ENCODE assay signal across 21 mouse cellular contexts in the genomic region with DNA sequence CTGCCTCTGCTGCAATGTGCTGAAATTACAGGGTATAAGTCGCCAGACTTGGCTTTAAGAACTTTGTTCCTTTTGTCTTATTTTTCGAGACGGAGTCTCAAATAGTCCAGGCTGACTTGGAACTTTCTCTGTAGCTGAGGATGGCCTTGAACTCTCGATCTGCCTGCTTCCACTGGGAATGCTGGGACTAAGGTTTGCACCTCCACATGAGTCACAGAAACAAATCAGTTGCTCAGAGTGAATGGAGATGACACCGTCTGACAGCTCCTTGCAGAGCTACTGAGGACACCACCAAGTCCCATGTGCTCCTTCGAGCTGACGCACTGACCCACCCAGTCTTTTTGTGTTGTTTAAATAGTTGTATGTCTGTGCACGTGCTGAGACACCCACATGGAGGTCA. TPM values are rescaled to one million over a fixed set of nuclear protein-coding genes. Genes with fewer than 3 reads are reported as not detected.
DNase-seq lines count a peak whose midpoint lies in the region; ATAC-seq and TF ChIP-seq lines count a peak whose summit lies in the region.
"Had no signal": no experiment of that assay in that cellular context is flagged by ENCODE, and none has a peak within 500 bp of the region (broad histone marks: within the 10 kb centered on the region; RNA-seq: fewer than 3 reads in every experiment).

No protein-coding gene starts in this region.

- TF ChIP-seq CTCF in MEL (IDR thresholded peaks at IDR 0.05 in 2 of 3, conservative IDR thresholded peaks at IDR 0.05 in 1 of 3; ENCODE audit: control insufficient read depth in 1 of 3, insufficient read depth in 1 of 3, low read depth in 2 of 3, low read length in 3 of 3, poor library complexity in 1 of 3, severe bottlenecking in 1 of 3), result no peak

- DNase-seq in adrenal gland, adult (ENCODE audit: inconsistent age in 2 of 2, low spot score in 1 of 2), result peak; percentile 56 to 77
- DNase-seq in adrenal gland, postnatal 14 days, result no peak
- no peak for DNase-seq in heart, adult 11 months
- no peak for DNase-seq in MEL (ENCODE audit: low read depth, low spot score)
- peak; percentile 26 for DNase-seq in yolk sac, embryonic 10.5 days (ENCODE audit: low spot score)
- DNase-seq in thymus, adult 18-20 months, result no peak
- DNase-seq: B cell, adult 2 months; cerebellum, adult 11-12 months; gastrocnemius, postnatal 10 days; heart, adult 2 months; heart, postnatal 36 days; kidney, adult 18-20 months had no signal

- peaks cover 13% of the 10 kb centered on the region for H3K79me2 ChIP-seq in MEL (ENCODE audit: control insufficient read depth, insufficient read depth, low read length, poor library complexity)

- H3K4me2 ChIP-seq in heart, embryonic 13.5 days, result no peak overlapping the region
- H3K4me2 ChIP-seq: embryonic facial prominence, embryonic 12.5 days; forebrain, embryonic 12.5 days; heart, embryonic 12.5 days; hindbrain, embryonic 12.5 days; intestine, embryonic 15.5 days had no signal

- H3K9me3 ChIP-seq in heart, embryonic 13.5 days, result no peaks in the 10 kb centered on the region
- no peaks in the 10 kb centered on the region for H3K9me3 ChIP-seq in MEL (replicated peaks; ENCODE audit: insufficient read depth, low read length)
- H3K9me3 ChIP-seq: embryonic facial prominence, embryonic 12.5 days; forebrain, embryonic 12.5 days; G1E; heart, embryonic 12.5 days; hindbrain, embryonic 12.5 days; intestine, embryonic 15.5 days had no signal

- ATAC-seq in heart, embryonic 13.5 days (ENCODE audit: extremely low read depth, insufficient number of reproducible peaks, low FRiP score, low TSS enrichment), result no peak
- ATAC-seq: CD4-positive, CD25-positive, alpha-beta regulatory T cell, adult 4 months; forebrain, embryonic 16.5 days; intestine, embryonic 15.5 days had no signal

- H3K27me3 ChIP-seq in heart, embryonic 13.5 days (replicated peaks), result no peaks in the 10 kb centered on the region
- H3K27me3 ChIP-seq in MEL (ENCODE audit: control insufficient read depth in 1 of 2, insufficient read depth in 2 of 2, low read length in 2 of 2), result no peaks in the 10 kb centered on the region
- H3K27me3 ChIP-seq: embryonic facial prominence, embryonic 12.5 days; forebrain, embryonic 12.5 days; heart, embryonic 12.5 days; hindbrain, embryonic 12.5 days; intestine, embryonic 15.5 days had no signal

- WGBS in heart, embryonic 13.5 days, result 81% methylated on average over 8 of the region's 8 CpGs

- H3K9ac ChIP-seq in heart, embryonic 13.5 days, result no peak overlapping the region
- H3K9ac ChIP-seq in MEL (ENCODE audit: control insufficient read depth, low read depth, low read length, poor library complexity, severe bottlenecking), result no peak overlapping the region
- H3K9ac ChIP-seq: embryonic facial prominence, embryonic 12.5 days; forebrain, embryonic 12.5 days; heart, embryonic 12.5 days; hindbrain, embryonic 12.5 days; intestine, embryonic 15.5 days had no signal

- no peak for TF ChIP-seq EP300 in MEL (IDR thresholded peaks at IDR 0.05; ENCODE audit: low read depth in 1 of 2, low read length in 2 of 2)

- TF ChIP-seq RAD21 in MEL (IDR thresholded peaks at IDR 0.05; ENCODE audit: low read depth, low read length), result no peak

- H3K27ac ChIP-seq in heart, embryonic 13.5 days (replicated peaks), result peak overlapping the region; percentile 59
- H3K27ac ChIP-seq in MEL (ENCODE audit: control insufficient read depth, low read depth, low read length), result peak overlapping the region; percentile 6; the same call in 1 of the 2 replicates
- H3K27ac ChIP-seq: embryonic facial prominence, embryonic 12.5 days; forebrain, embryonic 12.5 days; heart, adult 2 months; hindbrain, embryonic 12.5 days had no signal

- no peak for TF ChIP-seq POLR2A in MEL (IDR thresholded peaks at IDR 0.05; ENCODE audit: control insufficient read depth in 1 of 2, insufficient read depth in 1 of 2, low read depth in 1 of 2, low read length in 2 of 2, poor library complexity in 1 of 2)

- H3K36me3 ChIP-seq in heart, embryonic 13.5 days, result peaks cover 40% of the 10 kb centered on the region
- peaks cover 0 to 14% of the 10 kb centered on the region in 2 experiments; a peak in 2 of 4 replicates for H3K36me3 ChIP-seq in MEL (ENCODE audit: control insufficient read depth in 1 of 2, insufficient read depth in 2 of 2, low read length in 2 of 2)

- no peak overlapping the region for H3K4me3 ChIP-seq in heart, embryonic 13.5 days
- H3K4me3 ChIP-seq in MEL (ENCODE audit: control insufficient read depth in 1 of 2, insufficient read depth in 1 of 2, low read depth in 2 of 2, low read length in 2 of 2), result no peak overlapping the region
- H3K4me3 ChIP-seq: embryonic facial prominence, embryonic 12.5 days; forebrain, embryonic 12.5 days; heart, adult 2 months; heart, embryonic 12.5 days; hindbrain, embryonic 12.5 days; intestine, embryonic 15.5 days had no signal

- H3K4me1 ChIP-seq in heart, embryonic 13.5 days, result peaks cover 24% of the 10 kb centered on the region
- peaks cover 3 to 18% of the 10 kb centered on the region in 2 experiments for H3K4me1 ChIP-seq in MEL (ENCODE audit: control insufficient read depth in 1 of 2, insufficient read depth in 2 of 2, low read length in 2 of 2)
- H3K4me1 ChIP-seq: embryonic facial prominence, embryonic 12.5 days; hindbrain, embryonic 12.5 days had no signal

TF ChIP-seq in MEL, 35 proteins besides CTCF, POLR2A, EP300 and RAD21:
- TF ChIP-seq MYC (IDR thresholded peaks at IDR 0.05; ENCODE audit: low read depth, low read length) (no peak), ZKSCAN1 (IDR thresholded peaks at IDR 0.05; ENCODE audit: low read depth, low read length) (no peak), CHD2 (IDR thresholded peaks at IDR 0.05; ENCODE audit: low read length) (no peak), MXI1 (IDR thresholded peaks at IDR 0.05; ENCODE audit: low read depth, low read length) (no peak)

RNA-seq across cellular contexts. Expression of a gene that starts 8.3 kb away (rescaled TPM):
- 16.2 and 17.3 TPM in 2 replicates for total RNA-seq in adrenal gland, postnatal 14 days (2021)
- 27.5 and 28.8 TPM in 2 replicates for polyA plus RNA-seq in heart, embryonic 13.5 days (2015; fragmentation: Nextera tagmentation; extraction: Ambion mirVana)
- 9.9 and 12.0 TPM in 2 replicates for total RNA-seq in MEL (2012; rRNA removed)
- polyA plus RNA-seq in MEL (2012; ENCODE audit: insufficient read depth in 1 of 2, insufficient read length in 2 of 2, low read depth in 1 of 2, low replicate concordance in 2 of 2, missing spikeins in 1 of 2), result 10 to 100 TPM in 1 of 2 experiments, not detected in 1; 29.6 TPM

RNA-seq across cellular contexts. Expression of a gene that starts 21.0 kb away (rescaled TPM):
- 27.3 and 31.3 TPM in 2 replicates for total RNA-seq in adrenal gland, postnatal 14 days (2021)
- polyA plus RNA-seq in heart, embryonic 13.5 days (2015; fragmentation: Nextera tagmentation; extraction: Ambion mirVana), result 26.6 and 33.6 TPM in 2 replicates
- total RNA-seq in MEL (2012; rRNA removed), result 56.7 and 62.6 TPM in 2 replicates
- 10 to 100 TPM in 1 of 2 experiments, not detected in 1; 76.4 TPM for polyA plus RNA-seq in MEL (2012; ENCODE audit: insufficient read depth in 1 of 2, insufficient read length in 2 of 2, low read depth in 1 of 2, low replicate concordance in 2 of 2, missing spikeins in 1 of 2)

RNA-seq across cellular contexts. Expression of a gene that starts 41.0 kb away (rescaled TPM):
- total RNA-seq in adrenal gland, postnatal 14 days (2021), result 48.8 and 49.5 TPM in 2 replicates
- 58.8 and 60.8 TPM in 2 replicates for polyA plus RNA-seq in heart, embryonic 13.5 days (2015; fragmentation: Nextera tagmentation; extraction: Ambion mirVana)
- 78.2 and 80.4 TPM in 2 replicates for total RNA-seq in MEL (2012; rRNA removed)
- 100 to 1,000 TPM; 103 to 979 TPM for polyA plus RNA-seq in MEL (2012; ENCODE audit: insufficient read depth in 1 of 2, insufficient read length in 2 of 2, low read depth in 1 of 2, low replicate concordance in 2 of 2, missing spikeins in 1 of 2)

RNA-seq across cellular contexts. Expression of a gene that starts 50.1 kb away (rescaled TPM):
- total RNA-seq in adrenal gland, postnatal 14 days (2021), result 0.93 and 3.5 TPM in 2 replicates
- 1.1 and 1.8 TPM in 2 replicates for polyA plus RNA-seq in heart, embryonic 13.5 days (2015; fragmentation: Nextera tagmentation; extraction: Ambion mirVana)
- 0.52 and 0.85 TPM in 2 replicates for total RNA-seq in MEL (2012; rRNA removed)
- under 1 TPM in 1 of 2 experiments, not detected in 1; 0.40 TPM for polyA plus RNA-seq in MEL (2012; ENCODE audit: insufficient read depth in 1 of 2, insufficient read length in 2 of 2, low read depth in 1 of 2, low replicate concordance in 2 of 2, missing spikeins in 1 of 2)
- total RNA-seq: G1E had no signal

Comparison
In these comparisons a context has a peak if more than half of its experiments do, and no peak if none do; other contexts are left out.
1. DNase-seq: peak in adrenal gland, adult (2 of 2) and yolk sac, embryonic 10.5 days (single experiment); none in adrenal gland, postnatal 14 days (single experiment), heart, adult 11 months (single experiment), MEL (single experiment) and thymus, adult 18-20 months (0 of 2).